Mouse (Mus musculus) kidney, postnatal 4 days (tissue): ENCODE data around the gene Nolc1.

Source experiments
- DNase-seq, 2 experiments: peaks; one replicate each; pipeline ENCODE4 v3.0.0; 2021; ENCODE audit warnings: mixed read lengths in 2 of 2

Gene Nolc1

DNA sequence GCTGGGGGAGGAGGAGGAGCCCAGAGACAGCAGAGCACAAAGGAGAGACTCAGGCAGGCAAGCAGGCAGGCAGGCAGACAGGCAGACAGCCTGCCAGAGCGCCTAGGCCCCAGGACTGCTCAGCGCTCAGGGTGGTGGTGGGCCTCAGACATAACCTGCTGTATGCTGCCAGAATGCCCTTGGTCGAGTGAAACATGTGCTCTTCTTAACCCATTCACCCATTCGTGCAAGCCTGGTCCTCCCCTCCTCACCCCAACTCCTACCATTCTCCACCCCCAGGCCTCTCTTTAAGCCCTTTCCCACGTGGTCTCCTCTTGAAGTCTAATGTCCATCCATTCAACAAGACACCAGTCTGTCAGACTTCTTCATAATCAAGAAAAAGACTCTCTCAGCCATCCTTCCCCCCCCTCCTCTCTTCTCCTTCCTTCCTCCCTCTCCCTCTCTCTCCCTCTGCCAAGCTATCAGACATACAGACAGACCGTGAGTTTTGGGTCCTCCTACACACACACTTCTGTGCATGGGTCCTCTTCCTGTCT is 33.1 kb upstream of the Nolc1 start:
- peak; percentile 37 to 59 for DNase-seq

DNA sequence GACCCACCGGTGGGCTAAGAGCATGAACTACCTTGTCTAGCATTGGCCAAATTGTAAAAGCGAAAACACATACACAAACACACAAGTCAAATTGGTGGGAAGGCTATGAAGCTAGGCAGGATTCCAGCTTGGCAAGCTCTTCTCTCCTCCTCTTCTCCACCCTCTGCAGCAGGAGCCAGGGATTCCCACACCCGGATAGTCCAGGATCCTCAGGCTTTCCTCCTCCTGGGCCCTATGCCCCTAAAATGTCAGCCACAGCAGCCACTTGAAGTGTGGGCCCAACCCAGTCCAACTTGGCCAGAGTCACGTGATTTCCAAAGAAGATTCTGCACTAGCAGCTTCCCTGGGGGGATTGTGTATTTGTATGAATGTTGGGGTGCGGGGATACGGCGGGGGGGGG is 32.3 kb upstream of the Nolc1 start:
- no peak for DNase-seq

DNA sequence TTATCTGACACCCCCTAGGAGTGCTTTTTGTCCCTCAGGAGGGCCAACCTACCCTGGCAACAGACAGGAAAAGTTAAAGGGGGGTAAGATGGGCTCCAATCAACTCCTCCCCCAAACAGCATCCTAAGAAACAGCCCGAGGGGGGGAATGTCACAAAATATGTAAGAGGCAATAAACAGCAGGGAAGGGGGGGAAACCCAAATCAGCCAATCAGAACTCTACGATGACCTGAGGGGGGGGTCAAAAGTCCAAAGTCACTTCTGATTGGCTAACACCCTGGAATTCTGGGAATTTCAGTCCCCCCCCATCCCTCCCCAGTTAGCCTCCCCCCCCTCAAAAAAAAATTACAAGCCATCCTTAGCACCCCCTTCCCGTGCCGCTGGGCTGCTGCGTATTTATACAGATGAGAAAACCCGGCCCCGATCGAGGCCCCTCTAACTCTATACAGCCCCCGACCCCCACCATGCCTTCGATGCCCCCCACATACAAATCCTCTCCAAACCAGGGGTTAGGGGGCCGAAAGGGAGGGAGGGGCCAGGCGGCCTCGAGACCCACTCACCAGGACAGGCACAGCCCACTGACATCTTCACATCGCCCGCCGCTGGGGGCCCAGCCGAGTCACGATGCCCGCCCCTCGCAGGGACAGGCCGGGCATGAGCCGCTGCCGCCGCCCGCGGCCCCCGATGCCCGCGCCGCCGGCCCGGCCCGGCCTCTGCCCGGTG is 31.2 kb upstream of the Nolc1 start, which contains the start of gene Pprc1:
Gene Pprc1 (plus strand): TSS at position 616 of the 722 bp plus-strand sequence.
- DNase-seq = peak; percentile 60 to 76

DNA sequence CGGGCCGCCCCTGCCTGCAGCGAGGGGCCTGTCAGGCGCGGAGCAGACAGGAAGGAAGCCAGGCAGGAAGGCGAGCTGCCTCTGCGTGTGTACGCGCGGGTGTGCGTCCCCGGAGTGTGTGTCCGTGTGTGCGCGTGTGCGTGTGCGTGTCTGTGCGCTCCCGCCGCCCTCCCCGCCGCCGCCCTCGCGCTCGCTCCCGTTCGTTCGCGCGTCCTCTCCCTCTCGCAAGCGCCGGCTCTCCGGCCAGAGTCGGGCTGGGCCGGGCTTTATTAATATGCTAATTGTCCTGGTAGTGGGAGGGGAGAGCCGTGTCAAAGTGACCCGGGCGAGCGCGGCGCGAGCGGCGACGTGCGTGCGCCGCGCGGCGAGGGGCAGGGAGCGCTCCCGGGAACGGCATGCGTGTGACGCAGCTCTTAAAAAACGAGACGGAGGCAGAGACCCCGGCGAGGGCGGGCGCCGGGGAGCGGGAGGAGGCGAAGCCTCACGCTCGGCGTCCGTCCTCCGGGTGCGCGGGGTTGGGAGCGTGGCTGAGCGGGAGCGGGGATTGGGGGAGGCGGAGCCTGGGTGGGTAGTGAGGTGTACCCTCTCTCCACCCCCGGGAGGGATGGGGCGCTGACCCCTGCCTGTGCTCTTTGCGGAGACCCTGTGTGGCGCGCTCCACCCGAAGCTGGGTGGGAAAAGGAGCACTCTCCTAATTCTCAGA is 30.5 kb upstream of the Nolc1 start, which contains the start of gene Ldb1:
Gene Ldb1 (minus strand): TSS at position 222 of the 703 bp plus-strand sequence.
- peak; percentile 85 to 91 for DNase-seq

DNA sequence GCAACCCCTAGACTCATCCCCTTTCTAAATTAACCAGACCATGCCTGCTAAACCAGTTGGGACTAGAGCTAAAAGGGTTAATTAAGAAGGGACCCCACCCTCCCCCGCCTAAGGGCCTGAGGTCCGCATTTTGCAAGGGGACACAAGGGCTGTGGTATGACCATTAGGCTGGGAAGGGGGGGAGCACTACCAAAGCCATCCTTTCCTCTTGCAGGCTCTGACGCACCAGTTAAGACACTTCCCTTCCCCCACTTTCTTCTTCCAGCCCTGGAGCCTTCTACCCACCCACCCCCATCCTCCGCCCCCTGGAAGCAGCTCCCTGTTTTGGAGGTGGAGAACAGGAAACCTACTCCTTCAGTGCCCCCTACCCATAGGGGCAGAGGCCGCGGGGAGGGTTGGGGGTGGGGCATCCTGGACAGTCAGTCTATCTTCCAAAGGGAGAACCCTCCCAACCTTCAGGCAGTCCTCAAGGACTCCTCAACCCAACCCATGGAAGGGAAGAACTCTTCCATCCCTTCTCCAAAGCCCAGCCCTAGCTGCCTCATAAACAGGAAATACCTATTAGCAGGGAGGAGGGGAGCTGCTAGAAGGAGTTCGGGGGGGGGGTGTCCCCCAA is 29.9 kb upstream of the Nolc1 start:
- peak; percentile 74 to 82 for DNase-seq

DNA sequence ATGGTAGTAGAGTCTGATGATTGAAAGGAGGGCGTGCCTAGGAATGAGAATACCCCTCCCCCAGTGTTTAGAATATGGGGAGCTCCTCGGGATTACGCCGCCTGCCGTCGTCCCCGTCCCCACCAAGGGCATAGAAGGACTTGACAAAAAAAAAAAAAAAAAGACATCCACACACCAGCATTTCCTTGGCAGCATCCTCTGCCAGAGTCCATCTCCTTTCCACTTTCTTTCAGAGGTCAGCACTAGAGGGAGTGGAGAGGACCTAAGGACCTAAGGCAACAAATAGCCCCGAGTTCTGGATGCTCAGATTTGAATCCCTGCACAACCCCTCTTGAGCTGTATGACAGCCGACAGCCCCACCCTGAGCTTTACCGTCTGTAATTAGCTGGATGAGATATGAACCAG is 29.0 kb upstream of the Nolc1 start:
- DNase-seq = peak; percentile 43 to 53

DNA sequence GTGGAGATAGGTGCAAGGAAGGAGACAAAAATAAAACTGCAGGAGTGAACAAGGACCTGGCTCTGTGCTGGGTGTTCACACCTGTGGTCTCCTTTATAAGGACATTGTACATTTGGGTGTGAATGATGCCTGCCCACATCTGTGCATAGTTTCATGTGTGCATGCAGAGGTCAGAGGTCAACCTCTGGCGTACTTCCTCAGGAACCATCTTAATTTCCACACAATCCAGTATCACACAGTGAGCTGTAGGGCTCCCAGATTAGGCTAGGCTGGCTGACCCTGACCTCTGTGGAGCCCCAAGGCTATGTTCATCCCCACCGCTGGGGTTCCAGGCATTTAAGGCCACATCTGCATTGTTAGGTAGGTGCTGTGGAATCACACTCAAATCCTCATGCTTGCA is 28.2 kb upstream of the Nolc1 start:
- no peak for DNase-seq

DNA sequence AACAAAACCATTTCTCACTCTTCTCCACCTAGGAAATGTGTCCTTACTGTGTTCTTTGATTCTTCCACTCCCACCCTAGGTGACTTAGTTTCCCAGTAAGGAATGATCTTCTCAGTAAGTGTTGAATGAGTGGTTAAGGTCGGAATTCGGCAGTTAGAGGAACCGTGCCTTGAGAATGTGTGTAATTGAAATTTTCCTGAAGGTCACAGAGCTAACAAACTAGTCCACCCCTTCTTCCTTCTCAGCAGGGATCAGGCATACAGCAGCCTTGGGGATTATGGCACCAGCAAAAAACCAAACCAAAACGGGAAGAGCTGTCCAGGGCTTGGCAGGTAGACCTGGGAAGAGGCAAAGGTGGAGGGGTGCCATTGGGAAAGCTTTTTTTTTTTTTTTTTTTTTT is 26.5 kb upstream of the Nolc1 start:
- no peak for DNase-seq

DNA sequence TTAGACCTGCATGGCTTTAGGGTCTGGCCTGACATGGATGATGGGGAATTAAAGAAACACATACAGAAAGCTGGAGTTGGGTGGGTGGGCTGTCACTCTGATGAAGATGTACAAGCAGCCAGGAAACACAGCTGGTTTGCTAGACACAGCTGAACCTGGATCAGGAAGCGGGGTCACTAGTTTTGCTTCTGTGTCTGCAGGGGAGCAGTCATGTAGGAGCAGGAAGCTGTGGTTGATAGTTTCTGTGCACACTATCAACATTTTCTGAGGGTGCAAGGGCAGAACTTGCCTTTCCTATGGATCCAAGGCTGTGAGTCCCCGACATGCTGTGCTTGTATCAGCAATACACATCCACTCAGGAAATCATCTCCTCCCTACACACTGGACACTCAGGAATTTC is 25.2 kb upstream of the Nolc1 start:
- DNase-seq = no peak

DNA sequence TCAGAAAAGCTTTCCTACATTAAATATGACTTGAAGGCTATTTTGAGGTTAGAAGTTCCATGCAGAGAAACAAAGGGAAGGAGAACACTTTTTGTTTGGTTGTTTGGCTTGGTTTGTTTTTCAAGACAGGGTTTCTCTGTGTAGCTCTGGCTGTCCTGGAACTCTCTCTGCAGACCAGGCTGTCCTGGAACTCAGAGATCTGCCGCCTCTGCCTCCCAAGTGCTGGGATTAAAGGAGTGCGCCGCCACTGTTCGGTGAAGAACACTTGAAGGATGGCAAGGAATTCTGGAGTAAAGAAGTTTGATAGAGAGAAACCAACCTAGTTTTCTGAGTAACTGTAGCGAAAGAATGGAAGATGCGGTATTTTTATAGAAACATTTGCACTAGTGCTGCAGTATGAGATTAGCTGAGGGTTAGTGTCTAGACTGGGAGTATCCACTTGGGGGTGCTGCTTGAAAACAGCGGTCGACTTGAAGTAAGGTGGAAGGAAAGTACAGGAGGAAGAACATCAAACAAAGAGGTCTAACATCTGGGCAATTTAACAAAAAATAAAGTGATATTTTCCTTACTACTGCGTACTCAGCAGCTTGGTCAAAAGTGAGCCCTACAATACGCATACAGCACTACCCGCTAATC is 19.8 kb upstream of the Nolc1 start:
- DNase-seq = no peak

DNA sequence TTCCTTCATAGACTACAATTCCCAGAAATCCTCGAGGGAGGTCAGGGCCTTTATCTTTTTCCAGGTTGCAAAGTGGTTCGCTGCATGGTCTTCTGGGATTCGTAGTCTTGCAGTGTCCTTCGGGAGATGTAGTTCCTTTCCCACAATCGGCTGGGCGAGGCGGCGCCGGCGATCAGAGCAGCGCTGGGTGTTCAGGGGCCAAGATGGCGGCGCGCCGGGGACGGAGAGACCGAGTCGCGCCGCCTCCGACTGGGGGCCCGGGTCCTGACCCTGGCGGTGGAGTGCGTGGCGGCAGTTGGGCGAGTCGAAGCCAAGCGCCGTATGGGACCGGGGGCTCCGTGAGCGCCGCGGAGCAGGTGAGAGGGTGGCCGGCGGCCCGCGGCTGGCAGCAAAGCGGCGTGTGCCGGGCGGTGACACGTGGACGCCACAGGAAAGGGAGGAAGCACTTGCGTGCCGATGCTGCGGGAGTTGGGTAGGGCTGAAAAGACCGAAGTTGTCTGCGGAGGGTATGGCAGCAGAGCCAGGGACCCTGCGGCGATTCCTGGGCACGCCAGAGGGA is 19.2 kb upstream of the Nolc1 start:
- DNase-seq = peak; percentile 91 to 96

DNA sequence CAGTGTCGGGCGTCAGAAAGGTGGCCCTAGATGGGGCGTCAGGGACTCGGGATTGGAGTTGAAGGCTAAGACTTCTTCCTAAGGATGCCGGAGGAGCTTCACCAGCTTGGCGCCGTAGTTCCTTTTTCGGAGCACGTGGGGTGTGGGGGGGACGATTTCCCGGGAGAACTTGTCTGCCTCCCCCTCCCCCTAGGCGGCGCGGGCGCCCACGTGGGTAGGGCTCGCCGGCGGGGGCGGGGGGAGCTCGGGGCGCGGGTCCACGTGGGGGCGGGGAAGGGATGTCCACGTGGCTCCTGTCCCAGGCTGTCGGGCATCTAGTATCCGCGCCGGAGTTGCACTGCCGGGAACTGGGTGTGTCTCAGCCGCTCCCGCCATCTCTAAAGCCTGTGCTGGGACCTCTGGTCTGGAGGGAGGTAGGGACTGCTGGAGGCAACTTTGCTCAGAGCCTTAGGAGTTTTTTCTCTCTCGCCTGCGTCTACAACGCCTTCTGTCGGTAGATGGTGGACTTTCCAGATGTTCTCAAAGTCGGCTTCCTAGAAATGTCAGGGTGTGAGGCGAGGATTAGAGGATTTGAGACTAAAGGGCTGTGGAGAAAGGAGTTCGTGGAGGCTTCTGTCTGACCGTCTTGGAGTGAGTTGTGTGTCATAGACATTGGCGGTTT is 18.6 kb upstream of the Nolc1 start:
- DNase-seq = peak; percentile 86 to 93

DNA sequence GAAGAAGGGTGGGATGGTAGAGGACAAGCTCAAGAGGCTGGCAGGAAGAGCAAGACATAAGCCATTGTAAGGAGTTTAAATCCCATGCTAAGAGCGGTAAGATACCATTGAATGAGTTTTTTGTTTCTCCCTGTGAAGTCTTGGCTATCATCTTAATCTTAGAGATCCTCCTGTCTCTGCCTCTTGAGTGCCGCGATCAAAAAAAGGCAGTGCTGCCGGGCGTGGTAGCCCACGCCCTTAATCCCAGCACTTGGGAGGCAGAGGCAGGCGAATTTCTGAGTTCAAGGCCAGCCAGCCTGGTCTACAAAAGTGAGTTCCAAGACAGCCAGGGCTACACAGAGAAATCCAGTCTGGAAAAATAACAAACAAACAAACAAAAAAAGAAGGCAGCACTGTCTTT is 17.2 kb upstream of the Nolc1 start:
- DNase-seq = no peak

DNA sequence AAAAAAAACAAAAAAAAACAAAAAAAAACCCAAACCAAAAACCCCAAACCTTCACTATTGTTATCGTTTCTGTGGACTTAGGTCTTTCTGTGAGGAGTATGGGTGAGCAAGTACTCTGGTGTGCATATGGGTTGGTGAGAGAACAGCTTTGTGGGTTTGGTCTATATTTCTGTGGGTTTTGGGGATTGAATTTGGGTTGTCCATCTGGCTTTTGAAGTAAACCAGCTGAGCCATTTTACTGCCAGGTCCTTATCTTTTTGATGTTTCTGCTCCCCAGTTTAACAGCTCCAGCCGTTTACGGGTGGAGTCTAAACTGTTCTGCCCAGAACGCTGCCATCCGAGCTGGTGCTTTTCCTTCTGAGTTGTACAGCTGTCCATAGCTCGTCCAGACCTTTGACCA is 14.8 kb upstream of the Nolc1 start:
- no peak for DNase-seq

DNA sequence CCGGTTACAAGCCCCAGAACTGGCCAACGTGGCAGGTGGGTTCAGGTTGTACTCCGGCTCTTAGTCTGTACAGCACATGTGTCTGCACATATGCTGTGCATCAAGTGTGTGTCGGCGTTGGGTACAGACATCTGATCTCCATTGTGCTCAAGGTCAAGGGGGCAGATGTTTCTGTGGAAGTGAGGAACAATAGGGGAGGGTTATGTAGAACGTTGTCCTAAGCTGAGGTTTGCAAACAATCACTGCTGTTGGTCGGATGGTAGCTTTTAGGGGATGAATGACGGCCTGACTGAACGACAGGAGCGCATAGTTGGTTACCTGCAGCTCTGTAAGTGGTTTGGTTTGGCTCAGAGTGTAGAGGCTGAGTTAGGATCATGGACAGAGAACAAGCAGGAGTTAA is 7.6 kb upstream of the Nolc1 start:
- no peak for DNase-seq

DNA sequence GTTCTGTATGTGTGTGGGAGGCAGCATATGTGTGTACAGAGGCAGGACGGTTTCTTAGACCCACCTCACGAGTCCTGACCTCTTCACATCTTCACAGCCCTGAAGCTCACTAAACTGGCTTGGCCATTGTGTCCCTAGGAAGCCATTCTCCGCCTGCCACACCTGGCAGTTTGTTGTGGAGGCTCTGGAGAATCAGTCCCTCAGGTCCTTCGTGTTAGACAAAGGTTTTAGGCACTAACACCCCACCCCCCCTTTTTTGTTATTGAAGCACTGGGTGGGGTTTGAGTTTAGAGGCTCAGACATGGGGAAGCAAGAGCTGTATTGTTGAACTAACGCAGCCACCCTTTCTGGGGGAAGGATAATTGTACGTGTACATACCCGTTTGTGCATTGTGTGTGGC is 2.4 kb upstream of the Nolc1 start:
- DNase-seq = no peak

DNA sequence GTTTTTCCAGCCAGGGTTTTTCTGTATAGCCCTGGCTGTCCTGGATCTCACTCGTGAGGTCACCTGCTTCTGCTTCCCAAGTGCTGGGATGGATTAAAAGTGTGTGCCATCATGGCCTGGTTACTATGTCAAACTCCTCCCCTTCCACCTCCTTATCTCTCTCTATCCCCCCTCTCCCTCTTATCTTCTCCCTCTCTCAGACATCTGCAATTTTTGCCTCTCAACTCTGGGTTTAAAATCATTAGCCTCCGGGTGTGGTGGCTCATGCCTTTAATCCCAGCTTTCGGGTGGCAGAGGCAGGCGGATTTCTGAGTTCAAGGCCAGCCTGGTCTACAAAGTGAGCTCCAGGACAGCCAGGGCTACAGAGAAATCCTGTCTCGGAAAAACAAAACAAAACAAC is 1.4 kb upstream of the Nolc1 start:
- DNase-seq = no peak

DNA sequence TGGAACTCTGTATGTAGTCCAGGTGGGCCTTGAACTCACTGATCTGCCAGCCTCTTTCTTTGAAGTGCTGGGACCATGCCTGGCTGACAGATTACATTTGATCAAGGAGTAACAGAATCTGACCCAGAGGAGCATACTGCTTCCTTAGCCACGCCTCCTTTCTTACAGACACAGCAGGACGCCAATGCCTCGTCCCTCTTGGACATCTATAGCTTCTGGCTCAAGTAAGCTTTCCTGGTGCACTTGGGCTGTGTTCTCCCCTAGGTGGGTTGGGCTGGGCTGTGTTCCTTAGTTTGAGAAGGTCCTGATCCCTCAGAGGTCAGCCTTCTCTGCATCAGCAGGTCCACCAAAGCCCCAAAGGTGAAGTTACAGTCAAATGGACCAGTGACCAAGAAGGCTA is 2.9 kb downstream of the Nolc1 start:
- no peak for DNase-seq

DNA sequence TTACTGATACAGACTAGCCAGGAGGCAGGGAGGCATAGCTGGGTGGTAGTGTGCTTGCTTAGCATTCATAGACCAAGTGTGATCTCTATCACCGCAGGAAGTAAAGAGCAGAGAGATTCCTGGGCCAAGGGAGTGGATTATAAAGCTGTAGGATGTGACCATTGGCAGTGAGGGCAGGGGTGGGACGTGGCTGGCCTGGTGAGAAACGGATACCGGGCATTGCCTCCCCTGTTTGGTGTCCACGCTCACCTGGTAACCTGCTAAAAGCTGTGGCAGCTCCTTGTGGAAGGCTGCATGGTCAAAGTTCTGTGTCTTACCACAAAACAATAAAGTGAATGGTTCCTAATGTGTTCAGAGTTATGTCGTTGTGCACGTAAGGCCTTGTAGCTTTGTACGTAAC is 9.5 kb downstream of the Nolc1 start:
- DNase-seq = no peak

DNA sequence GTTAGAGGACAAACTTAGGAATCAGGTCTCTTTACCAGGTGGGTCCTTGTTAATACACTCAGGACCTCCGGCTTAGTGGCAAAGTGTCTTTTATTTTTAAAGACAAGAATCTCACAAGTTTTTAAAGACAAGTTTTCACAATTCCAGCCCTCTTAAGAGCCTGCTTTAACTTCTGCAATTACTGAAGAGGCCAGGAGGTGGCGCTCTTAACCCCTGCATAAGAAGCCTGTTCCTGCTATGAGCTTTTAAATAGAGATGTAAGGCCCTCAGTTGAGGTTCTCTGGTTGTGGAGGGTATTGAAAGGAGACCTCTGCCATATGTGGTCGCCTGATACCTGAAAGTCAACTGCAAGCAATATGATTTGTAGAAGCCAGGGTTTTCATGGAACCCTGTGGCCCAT is 10.7 kb downstream of the Nolc1 start:
- peak; percentile 63 to 73 for DNase-seq

DNA sequence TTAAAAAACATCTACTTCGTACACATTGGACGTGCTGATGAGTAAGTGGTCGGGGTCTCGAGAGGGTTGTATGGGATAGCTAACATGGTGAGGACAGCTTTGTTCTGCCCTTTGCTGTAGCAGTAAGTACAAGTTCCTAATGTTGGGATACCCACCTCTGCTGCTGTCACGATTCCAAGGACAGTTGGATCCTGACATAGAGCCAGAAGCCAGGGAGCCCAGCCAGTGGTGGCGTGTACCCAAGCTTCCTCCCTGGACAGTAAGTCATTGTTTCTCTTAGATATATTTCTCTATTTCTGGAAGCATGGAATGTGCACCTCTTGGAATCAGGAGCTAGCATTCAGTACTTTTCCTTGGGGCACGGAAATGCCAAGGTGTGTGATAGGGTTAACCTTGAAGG is 12.2 kb downstream of the Nolc1 start:
- DNase-seq = no peak

DNA sequence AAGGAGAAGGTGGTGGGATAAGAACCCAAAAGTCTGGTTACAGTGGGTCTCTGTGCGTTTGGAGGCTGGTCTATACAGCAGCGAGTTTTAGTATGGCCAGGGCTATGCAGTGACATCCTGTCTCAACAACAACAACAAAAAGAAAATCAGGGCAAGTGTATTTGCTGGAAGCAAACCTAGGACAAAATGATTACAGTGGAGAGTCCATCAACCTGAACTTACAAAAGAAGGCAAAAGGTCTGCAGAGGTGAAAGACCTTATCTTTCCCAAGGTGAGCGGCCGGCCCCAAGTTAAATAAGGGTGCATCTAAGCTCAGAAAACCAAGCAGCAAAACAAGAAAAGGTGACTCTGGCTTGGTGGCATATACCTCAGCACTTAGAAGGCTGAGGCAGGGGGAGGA is 16.0 kb downstream of the Nolc1 start:
- no peak for DNase-seq
